Mouse (Mus musculus) thymus, postnatal 14 days (tissue): Measurements from ENCODE around the gene Hs2st1.

Experiments used
- DNase-seq: peaks from one replicate; pipeline ENCODE4 v3.0.0; 2021

Hs2st1 gene

DNA sequence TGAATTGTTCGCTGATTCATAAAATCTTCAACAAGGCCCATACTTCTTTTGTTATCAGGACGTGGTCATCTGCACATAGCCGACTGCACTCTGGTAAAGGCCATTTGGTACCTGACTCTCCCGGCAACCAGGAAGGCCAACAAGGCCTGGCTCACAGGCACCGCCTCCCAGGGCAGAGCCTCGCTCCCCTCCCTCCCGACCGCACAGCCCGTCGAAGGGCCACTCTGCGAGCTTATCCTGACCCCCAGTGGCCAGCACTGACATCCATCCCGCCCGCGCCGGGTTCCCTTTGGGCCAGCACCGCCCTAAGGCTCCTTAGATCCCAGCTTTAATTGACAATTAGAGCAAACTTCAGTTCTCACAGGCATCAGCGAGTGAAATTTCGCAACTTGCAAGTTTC is 189.1 kb downstream of the Hs2st1 start:
- peak; percentile 72 for DNase-seq

DNA sequence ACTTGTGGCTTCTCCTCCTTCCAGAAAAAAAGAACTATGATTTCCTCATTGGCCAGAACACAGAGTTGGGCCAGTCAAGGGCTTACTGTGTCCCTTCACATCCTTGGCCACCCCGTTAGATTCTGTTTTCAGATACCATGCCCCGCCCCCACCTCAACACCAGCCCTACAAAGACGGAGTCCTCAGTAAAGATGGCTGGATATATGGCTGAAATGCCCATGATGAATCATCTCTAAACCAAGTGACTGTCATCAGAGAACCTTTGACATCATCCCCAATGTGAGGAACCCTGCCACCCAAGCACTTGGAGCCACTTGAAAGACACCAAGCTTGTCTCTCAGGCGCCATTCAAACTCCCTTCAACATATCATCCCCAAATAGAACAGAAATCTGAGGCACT is 190.2 kb downstream of the Hs2st1 start:
- no peak for DNase-seq
